ENCODE assay signal across 8 mouse cellular contexts in the genomic region with DNA sequence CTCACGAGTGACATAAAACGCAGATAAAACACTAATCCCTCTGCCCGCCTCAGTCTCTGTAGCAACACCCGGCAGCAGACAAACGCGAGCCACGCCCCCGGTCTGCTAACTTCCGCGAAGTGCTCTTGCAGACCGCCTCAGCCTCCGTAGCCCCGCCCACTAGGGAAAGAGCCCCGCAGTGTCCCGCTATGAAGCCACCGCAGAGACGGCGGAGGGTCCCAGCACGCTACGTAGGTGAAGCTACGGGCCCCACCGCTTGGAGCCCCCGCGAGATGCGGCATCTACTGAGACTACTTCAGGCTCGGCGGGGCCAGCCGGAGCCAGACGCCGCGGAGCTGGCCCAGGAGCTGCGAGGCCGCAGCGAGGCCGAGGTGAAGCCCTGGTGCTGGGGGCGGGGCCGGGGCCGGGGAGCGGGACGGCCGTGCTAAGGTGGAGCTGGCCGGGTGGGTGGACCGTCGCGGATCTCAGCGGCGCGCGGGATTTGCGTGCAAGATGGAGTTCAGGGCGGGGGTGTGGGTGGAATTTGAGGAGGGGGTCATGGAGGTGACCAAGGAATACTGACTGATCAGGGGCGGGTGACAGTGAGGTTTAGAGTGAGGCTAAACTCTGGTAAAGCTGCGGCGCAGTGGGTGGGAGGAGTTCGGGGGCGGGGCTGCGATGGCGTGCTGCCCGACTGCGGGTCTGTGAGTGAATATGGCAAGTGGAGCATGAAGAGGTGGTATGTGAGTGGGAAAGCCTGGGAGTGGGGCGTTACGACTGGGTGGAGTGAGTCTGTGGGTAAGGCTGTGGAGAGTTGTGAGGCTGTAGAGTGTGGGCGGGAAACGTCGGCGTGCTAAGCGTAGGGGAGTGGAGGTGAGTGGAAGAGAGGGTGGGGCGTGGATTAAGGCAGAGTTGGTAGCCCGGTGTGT. TPM values are rescaled to one million over a fixed set of nuclear protein-coding genes. Genes with fewer than 3 reads are reported as not detected.
A peak's percentile ranks its signal among the peaks of the same experiment; 100 is the strongest.
DNase-seq lines count a peak whose midpoint lies in the region; ATAC-seq lines count a peak whose summit lies in the region.

A gene (plus strand): TSS at position 147 of the 908 bp plus-strand sequence.

- peak within 1 kb of the TSS; percentile 64 for H3K4me2 ChIP-seq in intestine, embryonic 14.5 days (ENCODE audit: low read length)

- peak; percentile 98 for DNase-seq in adipocyte (ENCODE audit: low spot score)
- DNase-seq in embryo, embryonic 10 days (ENCODE audit: low spot score): peak; percentile 97
- DNase-seq in gastrocnemius, postnatal 14 days: peak; percentile 98
- peak; percentile 98 for DNase-seq in intestine, embryonic 14.5 days (ENCODE audit: low spot score)
- peak; percentile 94 to 95 for DNase-seq in left cerebral cortex, postnatal 14 days (ENCODE audit: low spot score in 2 of 2)
- peak; percentile 93 for DNase-seq in mesoderm, embryonic 11.5 days (ENCODE audit: low read depth, low spot score)
- DNase-seq in right cerebral cortex, postnatal 36 days (ENCODE audit: low spot score in 2 of 2): peak; percentile 90 to 92
- DNase-seq in yolk sac, embryonic 10.5 days (ENCODE audit: low spot score): peak; percentile 96

- H3K9ac ChIP-seq in intestine, embryonic 14.5 days (ENCODE audit: low read length): peak within 1 kb of the TSS; percentile 79

- H3K9me3 ChIP-seq in intestine, embryonic 14.5 days (ENCODE audit: control insufficient read depth, low read length): no peaks in the 10 kb centered on the region

- H3K4me3 ChIP-seq in intestine, embryonic 14.5 days (ENCODE audit: low read depth, low read length): peak within 1 kb of the TSS; percentile 94

- H3K27me3 ChIP-seq in intestine, embryonic 14.5 days (replicated peaks; ENCODE audit: control insufficient read depth, insufficient read depth, low read length): no peaks in the 10 kb centered on the region

- peaks cover 22% of the 10 kb centered on the region for H3K4me1 ChIP-seq in intestine, embryonic 14.5 days (replicated peaks; ENCODE audit: control insufficient read depth, insufficient read depth, low read length)

- peaks cover 36% of the 10 kb centered on the region for H3K36me3 ChIP-seq in intestine, embryonic 14.5 days (ENCODE audit: control insufficient read depth, insufficient read depth, low read length)

- peak; percentile 91 for ATAC-seq in intestine, embryonic 14.5 days (replicated peaks; ENCODE audit: low FRiP score, low TSS enrichment, low read depth)

- WGBS in intestine, embryonic 14.5 days: under 1% methylated on average over 68 of the region's 69 CpGs

- peak within 1 kb of the TSS; percentile 86 for H3K27ac ChIP-seq in intestine, embryonic 14.5 days (ENCODE audit: low read depth)

- intact Hi-C loops in gastrocnemius, postnatal 14 days (cut with DNase I; ENCODE audit: low total_unique reads): no loop called here
- intact Hi-C loops in left cerebral cortex, postnatal 14 days (cut with DNase I): no loop called here

RNA-seq across cellular contexts. Expression of the gene that starts here (rescaled TPM):
- 10 to 100 TPM; 10.1 to 12.2 TPM for total RNA-seq in gastrocnemius, postnatal 14 days (2021)
- 52.7 and 57.1 TPM in 2 replicates for polyA plus RNA-seq in intestine, embryonic 14.5 days (2014; fragmentation: Nextera tagmentation; extraction: Ambion mirVana)
- total RNA-seq in left cerebral cortex, postnatal 14 days (2021): 10 to 100 TPM; 28.8 to 31.1 TPM

Comparison
In these comparisons a context has a peak if more than half of its experiments do, and no peak if none do; other contexts are left out.
1. Peak in every context shown above with its lines: DNase-seq, ATAC-seq, H3K4me3 ChIP-seq and H3K27ac ChIP-seq.